Mouse (Mus musculus) limb, embryonic 13.5 days (tissue): ENCODE results near the gene Tle6. TPM values are rescaled to one million over a fixed set of nuclear protein-coding genes. Genes with fewer than 3 reads are reported as not detected.
A peak's percentile ranks its signal among the peaks of the same experiment; 100 is the strongest.

Source experiments
- ATAC-seq: fragments of 200-750 bp; cut with Nextera tagmentation; 2 replicates; pipeline ENCODE4 v1.8.0; 2017; ENCODE audit warnings: low read depth, moderate number of reproducible peaks, moderate TSS enrichment; ENCODE audit not compliant: low FRiP score
- H3K27ac ChIP-seq: fragments of 300-500 bp; sonication (generic); 2 replicates; pipeline ENCODE4 v1.5.1; 2015; ENCODE audit warnings: inconsistent platforms, mild to moderate bottlenecking, moderate library complexity
- H3K27me3 ChIP-seq: fragments of 300-500 bp; sonication (generic); 2 replicates; pipeline ENCODE4 v1.6.1; 2015; ENCODE audit warnings: mild to moderate bottlenecking, inconsistent platforms
- H3K36me3 ChIP-seq: fragments of 300-500 bp; sonication (generic); 2 replicates; pipeline ENCODE4 v1.6.1; 2015; ENCODE audit warnings: inconsistent platforms, mild to moderate bottlenecking, moderate library complexity
- H3K4me1 ChIP-seq: fragments of 300-500 bp; sonication (generic); 2 replicates; pipeline ENCODE4 v1.6.1; 2015; ENCODE audit warnings: inconsistent platforms
- H3K4me2 ChIP-seq: fragments of 300-500 bp; sonication (generic); replicated peaks from 2 replicates; pipeline ENCODE4 v1.6.1; 2015; ENCODE audit warnings: inconsistent platforms, mild to moderate bottlenecking, moderate library complexity
- H3K4me3 ChIP-seq: fragments of 300-500 bp; sonication (generic); 2 replicates; pipeline ENCODE4 v1.5.1; 2015; ENCODE audit warnings: moderate library complexity, mild to moderate bottlenecking, inconsistent platforms
- H3K9ac ChIP-seq: fragments of 300-500 bp; sonication (generic); 2 replicates; pipeline ENCODE4 v1.6.1; 2015; ENCODE audit warnings: mild to moderate bottlenecking, inconsistent platforms
- H3K9me3 ChIP-seq: fragments of 300-500 bp; sonication (generic); 2 replicates; pipeline ENCODE4 v1.6.1; 2016; ENCODE audit warnings: inconsistent platforms
- WGBS: fragments of 180-500 bp; shearing (Covaris S2); methylation state at CpG from one replicate; pipeline ENCODE4 v1.1.7; 2015; 5-methylcytosine and 5-hydroxymethylcytosine counted together
- polyA plus RNA-seq: library from polyadenylated mRNA; unstranded; fragments of >200 nt; fragmentation: Nextera tagmentation; extraction: Ambion mirVana; gene quantifications from 2 replicates; pipeline ENCODE4 v1.2.1, GENCODE M21; 2015

The Tle6 gene
- polyA plus RNA-seq, 1 experiment from 2014 or later = 13.8 TPM

GRCm38 (mm10) chr10:81542727-81543460 is 58.0 kb downstream of the Tle6 start:
- H3K9ac ChIP-seq = peak overlapping the region; percentile 98
- H3K4me3 ChIP-seq = peak overlapping the region; percentile 99
- no peak for ATAC-seq
- H3K4me2 ChIP-seq = peak overlapping the region; percentile 98
- whole genome bisulfite sequencing = 73% methylated on average over 7 of the region's 7 CpGs
- no peak overlapping the region for H3K27ac ChIP-seq
- no peaks in the 10 kb centered on the region for H3K27me3 ChIP-seq
- peaks cover 33% of the 10 kb centered on the region for H3K4me1 ChIP-seq
- H3K9me3 ChIP-seq = no peaks in the 10 kb centered on the region
- peaks cover 30% of the 10 kb centered on the region for H3K36me3 ChIP-seq

GRCm38 (mm10) chr10:81541803-81542202 is 59.1 kb downstream of the Tle6 start:
- no peak for ATAC-seq
- peak overlapping the region; percentile 99; the same call in 1 of the 2 replicates for H3K4me3 ChIP-seq
- 0 out of 2 replicates have a peak overlapping the region, but pooled peaks have one; percentile 7 for H3K4me2 ChIP-seq
- no peaks in the 10 kb centered on the region for H3K9me3 ChIP-seq
- 89% methylated on average over 10 of the region's 10 CpGs for whole genome bisulfite sequencing
- H3K4me1 ChIP-seq = peaks cover 33% of the 10 kb centered on the region
- peaks cover 40% of the 10 kb centered on the region for H3K36me3 ChIP-seq
- peak overlapping the region; percentile 98 for H3K9ac ChIP-seq
- no peaks in the 10 kb centered on the region for H3K27me3 ChIP-seq
- H3K27ac ChIP-seq = no peak overlapping the region; the same call in 1 of the 2 replicates

GRCm38 (mm10) chr10:81541363-81541762 is 59.5 kb downstream of the Tle6 start:
- Histone ChIP-seq H3K27ac (no peak overlapping the region), H3K9ac (peak overlapping the region; percentile 98; the same call in 1 of the 2 replicates), H3K9me3 (no peaks in the 10 kb centered on the region), H3K4me2 (no peak overlapping the region), H3K4me3 (no peak overlapping the region; the same call in 1 of the 2 replicates), H3K4me1 (peaks cover 33% of the 10 kb centered on the region), H3K36me3 (peaks cover 42% of the 10 kb centered on the region), H3K27me3 (no peaks in the 10 kb centered on the region)
- 89% methylated on average over 5 of the region's 5 CpGs for WGBS
- ATAC-seq = no peak

Other genes starting within 250 kb of the Tle6 start
- 12.2 and 13.6 TPM in 2 replicates for gene Mfsd12, start 243.6 kb downstream of the Tle6 start, polyA plus RNA-seq
- gene 4930404N11Rik, start 235.3 kb downstream of the Tle6 start, polyA plus RNA-seq = 0.97 and 1.0 TPM in 2 replicates
- 111 and 112 TPM in 2 replicates for gene Fzr1, start 222.6 kb downstream of the Tle6 start, polyA plus RNA-seq
- 72.7 and 79.4 TPM in 2 replicates for gene Dohh, start 216.6 kb downstream of the Tle6 start, polyA plus RNA-seq
- 3.3 and 4.0 TPM in 2 replicates for gene Gm48551, start 216.6 kb downstream of the Tle6 start, polyA plus RNA-seq
- 1.7 and 1.9 TPM in 2 replicates for gene Gm48552, start 212.1 kb downstream of the Tle6 start, polyA plus RNA-seq
- 4.2 and 4.7 TPM in 2 replicates for gene Smim24, start 208.0 kb downstream of the Tle6 start, polyA plus RNA-seq
- gene Nfic, start 145.4 kb downstream of the Tle6 start, polyA plus RNA-seq = 77.2 and 82.8 TPM in 2 replicates
- 1.6 TPM in 2 replicates for gene Celf5, start 118.4 kb downstream of the Tle6 start, polyA plus RNA-seq
- 98.0 and 102 TPM in 2 replicates for gene Ncln, start 104.7 kb downstream of the Tle6 start, polyA plus RNA-seq
- gene S1pr4, start 100.9 kb downstream of the Tle6 start, polyA plus RNA-seq = 0.28 and 0.53 TPM in 2 replicates
- gene Gna15, start 76.8 kb downstream of the Tle6 start, polyA plus RNA-seq = 1.6 and 1.9 TPM in 2 replicates
- 89.8 and 89.9 TPM in 2 replicates for gene Gna11, start 55.9 kb downstream of the Tle6 start, polyA plus RNA-seq
- 477 and 492 TPM in 2 replicates for gene Aes, start 41.6 kb downstream of the Tle6 start, polyA plus RNA-seq
- gene Tle2, start 26.5 kb downstream of the Tle6 start, polyA plus RNA-seq = 68.8 and 69.8 TPM in 2 replicates
- gene BC025920, start 5.2 kb upstream of the Tle6 start, polyA plus RNA-seq = 1.3 and 1.5 TPM in 2 replicates
- gene Sirt6, start 26.7 kb upstream of the Tle6 start, polyA plus RNA-seq = 60.3 and 61.9 TPM in 2 replicates
- gene Ankrd24, start 27.5 kb upstream of the Tle6 start, polyA plus RNA-seq = 11.6 and 12.1 TPM in 2 replicates
- 5.1 and 5.3 TPM in 2 replicates for gene Gm10778, start 48.0 kb upstream of the Tle6 start, polyA plus RNA-seq
- 15.2 and 16.1 TPM in 2 replicates for gene Zfp433, start 103.8 kb upstream of the Tle6 start, polyA plus RNA-seq
- gene Gm3055, start 170.1 kb upstream of the Tle6 start, polyA plus RNA-seq = 10.3 and 11.7 TPM in 2 replicates
- 4.6 and 5.7 TPM in 2 replicates for gene Gm4767, start 211.1 kb upstream of the Tle6 start, polyA plus RNA-seq